Mouse (Mus musculus): ENCODE measurements around the gene Dedd2.

The Dedd2 gene

DNA sequence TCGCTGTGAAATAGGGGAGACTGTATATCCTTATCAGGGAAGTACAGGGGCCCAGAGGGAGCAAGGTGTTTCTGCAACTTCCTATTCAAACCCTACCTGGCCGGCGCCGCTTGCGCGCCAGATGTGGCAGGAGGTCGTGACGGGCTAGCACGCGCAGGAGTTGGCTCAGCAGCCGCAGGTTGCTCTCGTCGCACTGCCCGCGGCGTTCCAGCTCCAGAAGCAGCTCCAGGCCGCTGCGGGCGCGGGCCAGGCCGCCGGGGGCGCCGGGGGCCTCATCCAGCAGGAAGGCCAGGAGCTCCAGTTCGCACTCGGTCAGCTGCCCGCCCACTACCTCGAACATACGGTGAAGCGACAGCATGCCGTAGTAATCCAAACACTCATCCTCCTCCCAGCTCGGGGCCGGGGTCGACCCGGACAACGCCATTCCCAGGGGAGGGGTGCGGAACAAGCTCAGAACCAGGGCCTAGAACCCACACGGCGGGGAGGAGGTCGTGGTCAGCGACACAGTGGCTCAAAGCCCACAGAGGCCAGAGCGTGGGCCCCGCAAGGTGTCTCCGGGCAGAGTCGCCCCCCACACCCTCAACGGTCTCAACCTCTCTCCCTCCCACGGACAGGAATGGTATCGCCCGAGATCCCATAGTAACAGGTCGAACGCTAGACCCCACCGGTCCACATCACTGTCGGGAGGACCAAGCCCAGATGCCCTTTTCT, 1.6 kb downstream of the Dedd2 start:
- peak in 1 of 2 experiments; percentile 31 for DNase-seq (ENCODE audit: low spot score in 2 of 2)

DNA sequence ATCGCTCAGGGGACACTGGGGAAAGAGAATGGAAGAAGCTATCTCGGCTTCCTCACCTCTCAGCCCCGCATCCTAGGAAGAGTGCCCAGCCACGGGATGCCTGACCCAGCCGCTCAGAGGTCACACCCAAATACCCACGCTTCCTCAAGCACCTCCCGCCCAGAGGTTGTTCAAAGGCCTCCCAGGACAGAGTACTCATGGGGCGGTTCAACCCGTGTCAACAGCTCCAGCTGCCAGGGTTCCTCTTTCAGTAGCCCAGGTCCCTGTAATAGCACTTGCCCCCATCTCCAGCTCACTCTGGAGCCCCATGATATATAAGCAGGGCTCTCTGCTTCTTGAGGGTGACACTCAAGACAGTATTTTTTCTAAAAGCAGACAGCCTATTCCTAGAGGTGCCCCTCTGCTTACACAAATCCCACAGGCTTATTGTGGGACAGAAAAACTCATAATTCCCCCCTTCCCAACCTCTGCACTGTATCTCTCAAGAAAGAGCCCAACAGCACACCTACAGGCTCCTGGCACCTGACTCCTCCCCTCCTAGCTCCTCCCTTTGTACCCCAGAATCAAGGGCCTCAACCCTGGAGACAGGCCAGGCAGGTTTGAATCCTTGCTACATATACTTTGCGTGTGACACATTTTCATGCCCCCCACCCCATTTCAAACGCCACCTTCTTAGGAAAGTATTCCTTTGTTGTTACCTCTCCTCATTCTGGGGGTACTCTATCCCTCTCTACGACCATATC, 2.6 kb downstream of the Dedd2 start:
- DNase-seq (ENCODE audit: low spot score in 2 of 2), result no peak

DNA sequence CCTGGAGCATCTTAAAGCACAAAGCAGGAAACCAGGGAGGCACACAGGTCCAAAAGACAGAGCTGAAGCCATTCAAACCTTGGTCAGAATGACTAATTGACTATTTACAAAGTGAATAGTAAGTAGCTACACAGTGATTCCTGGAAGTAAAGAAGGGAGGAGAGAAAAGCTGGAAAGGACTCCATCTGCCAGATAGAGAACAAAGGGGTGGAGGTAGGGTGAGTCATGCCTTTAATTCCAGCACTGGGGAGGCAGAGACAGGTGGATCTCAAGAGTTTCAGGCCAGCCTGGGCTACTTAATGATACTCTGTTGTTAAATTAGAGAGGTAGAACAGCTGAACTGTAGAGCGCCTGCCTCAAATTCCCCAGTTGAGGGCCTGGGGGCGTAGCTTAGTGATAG, 6.2 kb downstream of the Dedd2 start:
- no peak for DNase-seq (ENCODE audit: low spot score in 2 of 2)

DNA sequence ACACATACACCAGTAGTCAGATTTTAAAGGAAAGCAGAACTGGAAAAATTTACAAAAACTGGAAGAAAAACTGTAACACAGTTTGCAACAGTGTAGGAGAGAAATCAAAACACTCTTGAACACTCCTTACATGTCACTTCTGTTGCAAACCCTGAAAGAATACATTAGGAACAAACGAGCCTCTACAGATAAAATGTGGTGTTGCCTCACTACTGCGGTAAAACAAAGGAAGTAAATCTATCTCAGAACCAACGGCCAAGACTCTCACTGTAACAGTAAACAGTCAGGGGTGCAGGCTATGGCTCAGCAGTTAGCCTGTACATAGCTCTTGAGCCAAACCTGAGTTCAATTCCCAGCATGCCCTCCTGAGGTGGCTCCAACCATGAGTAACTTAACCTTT, 7.3 kb downstream of the Dedd2 start:
- DNase-seq (ENCODE audit: low spot score in 2 of 2), result no peak

DNA sequence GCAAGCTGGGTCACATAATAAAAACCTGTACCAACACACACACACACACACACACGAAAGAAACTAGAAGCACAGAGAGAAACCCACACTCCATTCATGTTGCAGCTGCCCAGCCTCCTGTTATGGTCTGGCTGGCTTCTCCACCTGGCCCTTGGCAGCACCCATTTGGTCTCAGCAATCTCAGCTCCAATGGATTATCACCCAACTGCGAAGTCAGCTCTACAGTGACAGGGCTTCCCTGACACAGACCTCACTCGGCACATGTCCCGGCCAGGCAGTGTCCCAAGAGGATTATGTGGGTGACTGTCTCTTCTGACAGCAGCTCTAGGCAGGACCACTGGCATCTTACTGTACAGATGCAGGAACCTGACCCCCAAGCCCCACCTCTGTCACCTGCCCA, 9.9 kb downstream of the Dedd2 start:
- DNase-seq (ENCODE audit: low spot score in 2 of 2), result no peak

DNA sequence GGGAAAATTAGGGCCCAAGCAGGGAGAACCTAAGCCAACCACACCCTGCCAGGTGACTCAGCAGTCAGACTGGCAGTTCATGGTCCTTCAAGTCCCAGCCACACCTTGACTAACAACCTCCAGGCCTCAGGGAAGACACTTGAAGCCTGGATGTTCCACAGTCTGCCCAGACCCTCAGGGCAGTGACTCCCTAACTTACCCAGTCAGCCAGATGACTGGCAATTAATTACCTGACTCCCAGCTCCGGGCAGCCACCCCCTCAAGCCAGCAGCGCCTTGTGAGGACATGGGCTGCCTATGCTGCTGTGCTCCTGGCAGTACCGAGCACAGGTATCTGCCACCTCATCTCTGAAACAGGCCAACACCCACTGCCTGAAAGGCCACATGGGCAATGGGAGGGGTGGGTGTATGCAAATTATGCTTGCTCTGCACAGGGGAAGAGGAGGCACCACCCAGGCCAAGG, 11.2 kb downstream of the Dedd2 start:
- no peak for DNase-seq (ENCODE audit: low spot score in 2 of 2)

DNA sequence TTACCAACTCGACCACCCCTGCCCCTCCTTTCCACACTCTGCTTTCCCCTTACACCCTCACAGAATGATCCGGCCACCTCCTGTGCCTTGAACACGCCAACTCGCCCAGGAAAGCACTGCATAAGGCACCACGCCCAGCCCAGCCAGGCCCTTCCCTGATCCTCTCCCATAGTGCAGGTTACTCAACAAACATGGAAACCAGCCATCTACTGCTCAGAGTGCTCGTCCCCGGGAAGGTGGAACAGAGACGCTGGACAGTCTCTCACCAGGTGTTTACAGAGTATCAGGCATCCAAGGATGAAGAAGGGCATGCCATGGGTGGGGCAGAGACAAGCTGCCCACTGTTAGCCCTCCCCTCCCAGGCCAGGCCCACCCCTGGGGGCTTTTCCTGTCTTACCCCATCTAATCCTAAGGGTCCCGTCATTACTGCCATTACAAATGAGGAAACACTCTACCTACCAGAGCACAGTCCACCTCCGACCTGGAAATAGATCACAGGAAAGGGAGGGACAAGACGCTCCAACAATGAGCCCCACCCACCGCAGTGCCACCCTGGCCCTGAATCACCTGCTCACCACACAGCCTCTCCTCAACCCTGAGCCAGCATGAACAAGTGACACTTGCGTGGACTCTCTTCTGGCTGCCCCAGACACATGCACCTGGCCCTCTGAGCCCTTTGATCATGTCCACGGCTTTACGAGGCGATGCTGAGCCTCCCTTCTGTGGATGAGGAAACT, 14.2 kb downstream of the Dedd2 start:
- no peak for DNase-seq (ENCODE audit: low spot score in 2 of 2)

DNA sequence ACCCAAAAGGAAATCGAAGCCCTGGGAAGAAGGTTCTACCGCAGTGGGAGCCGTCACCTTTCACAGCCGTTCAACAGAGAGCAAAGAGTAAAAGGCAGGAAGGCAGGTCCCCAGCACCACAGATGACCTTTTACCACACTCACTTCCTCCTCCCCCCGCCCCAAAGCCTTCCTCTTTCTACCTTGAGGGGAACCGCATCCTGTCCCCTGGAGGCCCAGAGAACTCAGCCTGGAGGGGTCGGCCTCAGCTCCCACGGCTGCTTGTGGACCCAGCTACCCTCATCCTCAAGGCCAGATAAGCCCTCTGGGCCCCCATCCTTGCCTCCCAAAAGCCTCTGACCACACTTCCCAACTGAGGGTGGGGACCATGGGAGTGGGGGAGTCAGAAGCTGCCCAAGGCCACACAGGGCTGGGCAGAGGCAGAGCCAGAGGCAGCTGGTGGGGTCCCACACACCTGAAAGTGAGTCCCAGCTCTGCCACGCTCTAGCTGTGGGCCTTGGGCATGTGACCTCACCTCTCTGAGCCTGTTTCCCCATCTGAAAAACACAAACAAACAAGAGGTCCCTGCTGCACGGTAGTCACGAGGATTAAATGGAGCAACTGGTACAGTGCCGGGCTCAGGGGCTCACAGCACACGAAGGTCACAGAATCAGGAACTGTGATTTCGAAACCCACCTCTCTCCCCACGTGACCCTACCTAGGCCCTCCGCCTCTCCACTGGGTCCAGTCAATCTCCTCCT, 14.9 kb downstream of the Dedd2 start:
- no peak for DNase-seq (ENCODE audit: low spot score in 2 of 2)

DNA sequence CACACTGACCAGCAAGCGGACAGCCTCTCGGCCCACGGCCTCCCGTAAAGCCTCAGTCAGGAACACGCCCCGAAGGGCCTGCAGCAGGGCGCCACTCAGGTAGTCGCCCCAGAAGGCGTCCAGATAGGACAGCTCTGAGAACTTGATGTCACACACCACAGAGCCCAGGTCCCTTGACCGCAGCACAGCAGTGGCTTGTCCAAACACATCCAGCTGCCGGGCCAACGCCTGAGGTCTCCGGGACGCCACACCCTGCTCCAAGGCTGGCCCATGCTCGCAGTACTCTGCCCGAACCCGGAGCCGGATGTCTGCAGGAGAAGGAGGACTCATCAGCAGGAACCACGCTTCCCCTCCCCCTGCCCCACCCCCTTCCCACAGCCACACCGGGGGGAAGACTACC, 16.8 kb downstream of the Dedd2 start:
- DNase-seq (ENCODE audit: low spot score in 2 of 2), result no peak

DNA sequence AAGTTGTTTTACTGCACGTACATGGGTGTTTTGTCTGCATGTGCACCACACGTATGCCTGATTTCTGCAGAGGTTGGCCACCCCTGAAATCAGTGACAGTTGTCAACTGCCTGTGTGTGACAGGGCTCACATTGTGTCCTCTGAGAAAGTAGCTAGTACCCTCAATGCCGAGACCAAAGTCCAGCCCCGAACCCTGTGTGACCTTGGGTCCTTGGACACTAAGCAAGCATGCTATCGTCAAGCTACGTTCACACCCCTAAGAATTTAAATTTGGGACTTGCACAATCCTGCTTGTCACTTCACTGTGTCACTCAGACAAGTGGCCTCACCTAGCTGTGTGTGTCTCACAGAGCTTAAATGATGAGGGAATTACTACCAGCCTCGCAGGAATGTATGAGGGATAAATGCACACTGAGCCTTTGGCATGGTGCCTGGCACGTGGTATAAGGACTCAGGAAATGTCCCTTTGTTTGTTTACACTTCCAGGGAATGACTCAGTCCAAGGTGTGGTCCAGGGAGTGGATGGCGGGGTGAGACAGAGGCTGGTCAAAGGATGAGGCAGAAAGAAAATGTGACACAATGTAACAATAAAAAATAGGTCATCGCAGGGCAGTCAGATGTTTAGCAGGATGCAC, 22.9 kb downstream of the Dedd2 start:
- DNase-seq (ENCODE audit: low spot score in 2 of 2), result no peak

DNA sequence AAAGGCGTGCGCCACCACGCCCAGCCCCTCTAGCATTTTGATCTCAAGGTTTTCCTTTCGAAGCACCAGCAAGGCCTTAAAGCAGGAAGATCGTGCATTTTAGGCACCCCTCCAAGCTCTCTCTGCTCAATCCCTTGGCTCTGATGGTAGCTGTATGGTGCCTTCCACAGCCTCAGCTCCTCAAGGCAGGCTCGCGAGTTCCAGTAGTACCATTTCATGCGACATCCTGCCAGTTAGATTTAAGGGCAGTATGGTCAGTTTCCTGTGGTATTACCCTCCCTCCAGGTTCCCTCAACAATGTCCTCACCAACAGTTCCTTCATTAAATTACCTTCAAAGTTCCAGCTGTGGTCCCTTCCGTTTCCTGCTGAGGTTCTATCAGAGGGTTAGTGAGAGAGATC, 24.3 kb downstream of the Dedd2 start:
- no peak for DNase-seq (ENCODE audit: low spot score in 2 of 2)

DNA sequence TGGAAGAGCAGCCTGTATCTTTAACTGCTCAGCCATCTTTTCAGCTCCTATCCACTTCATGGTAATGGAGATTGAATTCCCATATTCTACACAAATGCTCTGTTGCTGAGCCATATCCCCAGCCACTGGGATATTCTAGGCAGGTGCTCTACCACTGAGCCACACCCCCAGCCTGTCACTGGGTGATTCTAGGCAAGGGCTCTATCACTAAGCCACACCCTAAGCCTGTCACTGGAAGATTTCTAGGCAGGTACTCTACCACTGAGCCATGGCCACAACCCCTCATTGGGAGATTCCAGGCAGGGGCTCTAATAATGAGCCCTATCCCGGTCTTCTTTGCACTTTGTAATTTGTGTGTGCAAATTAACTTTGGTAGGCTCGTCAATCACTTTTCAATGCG, 25.3 kb downstream of the Dedd2 start:
- no peak for DNase-seq (ENCODE audit: low spot score in 2 of 2)

DNA sequence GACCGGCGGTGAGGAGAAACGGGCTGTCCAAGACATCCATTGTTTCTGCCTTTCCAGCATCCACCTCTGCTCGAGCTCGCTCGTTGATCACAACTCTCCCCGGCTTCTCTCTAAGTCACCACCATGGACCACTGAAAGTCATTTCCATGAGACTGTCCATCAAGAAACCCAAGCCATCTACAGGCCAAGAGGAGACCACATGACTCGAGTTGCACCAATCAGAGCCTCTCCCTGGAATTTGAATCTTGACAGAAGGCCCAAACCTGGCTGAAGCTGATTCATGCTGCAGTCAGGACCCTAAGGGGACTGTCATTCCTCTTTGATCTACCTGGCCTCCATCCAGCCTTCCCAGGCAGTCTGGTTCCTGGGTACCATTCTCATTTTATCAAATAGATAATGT, 28.3 kb downstream of the Dedd2 start:
- no peak for DNase-seq (ENCODE audit: low spot score in 2 of 2)

DNA sequence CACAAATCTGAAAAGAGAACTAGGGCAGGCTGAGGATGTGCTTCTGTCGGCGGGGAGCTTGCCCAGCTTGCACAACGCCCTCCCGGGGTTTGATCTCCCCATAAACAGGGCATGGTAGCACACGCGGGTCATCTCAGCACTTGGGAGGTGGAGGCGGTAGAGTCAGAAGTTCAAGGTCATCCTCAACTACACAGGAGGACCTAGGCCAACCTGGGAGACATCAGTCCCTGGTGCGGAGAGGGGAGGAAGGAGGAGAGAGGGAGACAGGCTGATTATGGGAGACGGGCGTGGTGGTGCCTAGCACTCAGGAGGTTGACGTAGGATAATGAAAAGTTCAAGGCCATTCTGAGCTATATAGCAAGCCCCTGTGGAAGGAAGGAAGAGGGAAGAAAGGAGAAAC, 29.6 kb downstream of the Dedd2 start:
- DNase-seq (ENCODE audit: low spot score in 2 of 2), result no peak

DNA sequence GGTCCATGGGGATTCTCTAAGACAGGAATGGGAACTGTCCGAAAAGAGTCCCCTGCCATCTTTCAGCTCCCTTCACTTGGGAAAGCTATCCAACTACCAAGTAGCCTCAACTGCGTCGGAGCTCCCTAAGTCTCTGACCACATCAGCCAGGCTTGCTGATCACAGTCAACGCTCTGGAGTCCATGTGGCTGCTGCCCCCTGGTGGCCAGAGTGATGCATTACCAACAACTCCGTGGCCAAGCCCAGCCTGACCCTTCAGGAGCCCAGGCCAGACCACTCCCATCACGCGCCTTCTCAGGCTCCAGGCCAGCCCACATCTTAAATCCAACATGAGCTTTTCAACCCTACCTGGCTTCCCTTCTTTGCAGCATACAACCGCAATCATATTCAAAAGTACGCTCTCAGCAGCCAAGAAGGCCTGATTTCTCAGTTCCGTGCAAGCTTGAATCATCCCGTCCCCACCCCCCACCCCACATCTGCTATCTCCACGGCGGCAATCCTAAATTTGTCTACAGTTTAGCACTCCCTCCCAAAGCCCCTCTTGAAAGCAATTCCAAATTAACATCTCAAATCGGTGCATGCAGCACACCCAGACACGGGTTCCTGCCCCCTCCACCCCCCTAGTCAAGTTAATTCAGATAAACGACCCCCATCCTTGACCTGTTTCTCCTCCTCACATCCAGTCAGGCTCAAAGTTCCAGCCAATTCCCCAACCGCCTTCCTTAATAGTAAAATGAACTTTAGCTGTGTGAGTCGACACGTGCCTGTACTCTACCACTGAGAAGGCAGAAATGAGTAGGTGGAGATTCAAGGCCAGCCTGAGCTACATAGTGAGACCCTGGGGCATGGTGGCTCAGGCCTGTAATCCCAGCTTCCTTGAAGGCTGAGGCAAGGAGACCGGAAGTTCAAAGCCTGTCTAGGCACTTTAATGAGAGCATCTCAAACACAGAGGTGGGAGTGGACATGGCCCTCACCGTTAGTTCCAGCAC, 32.5 kb downstream of the Dedd2 start:
- peak; percentile 89 for DNase-seq (ENCODE audit: low spot score in 2 of 2)

DNA sequence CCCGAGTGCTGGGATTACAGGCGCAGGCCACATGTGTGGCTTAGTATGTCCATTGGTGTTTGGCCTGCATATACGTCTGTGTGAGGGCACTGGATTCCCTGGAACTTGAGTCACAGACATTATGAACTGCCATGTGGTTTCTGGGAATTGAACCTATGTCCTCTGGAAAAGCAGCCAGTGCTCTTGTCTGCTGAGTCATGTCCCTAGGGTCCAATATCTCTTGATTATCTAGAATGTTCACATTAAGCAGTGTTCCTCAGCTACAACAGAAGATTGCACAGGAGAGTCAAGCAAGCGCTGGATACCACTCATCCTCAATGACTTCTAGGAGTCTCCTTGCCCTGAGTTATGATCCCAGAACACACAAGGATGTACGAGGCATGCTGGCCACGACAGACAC, 36.3 kb downstream of the Dedd2 start:
- no peak for DNase-seq (ENCODE audit: low spot score in 2 of 2)

DNA sequence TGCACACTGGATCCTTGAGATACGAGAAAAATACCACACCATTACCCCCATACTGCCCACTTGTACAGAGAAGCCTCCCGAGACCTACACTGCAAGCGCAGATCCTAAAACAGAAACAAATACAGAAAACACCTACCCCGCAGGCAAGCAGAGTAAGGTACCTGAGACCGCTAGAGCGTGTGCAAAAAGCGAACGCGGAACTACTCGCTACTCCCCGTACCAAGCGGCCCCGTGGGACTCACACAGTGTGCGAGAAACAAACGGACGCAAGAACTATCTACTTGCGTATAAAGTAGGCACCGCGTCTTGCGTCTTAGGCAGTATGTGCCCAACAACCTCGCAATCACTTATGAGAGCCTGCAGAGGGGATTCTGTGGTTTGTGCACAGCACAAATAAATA, 38.6 kb downstream of the Dedd2 start:
- no peak for DNase-seq (ENCODE audit: low spot score in 2 of 2)

DNA sequence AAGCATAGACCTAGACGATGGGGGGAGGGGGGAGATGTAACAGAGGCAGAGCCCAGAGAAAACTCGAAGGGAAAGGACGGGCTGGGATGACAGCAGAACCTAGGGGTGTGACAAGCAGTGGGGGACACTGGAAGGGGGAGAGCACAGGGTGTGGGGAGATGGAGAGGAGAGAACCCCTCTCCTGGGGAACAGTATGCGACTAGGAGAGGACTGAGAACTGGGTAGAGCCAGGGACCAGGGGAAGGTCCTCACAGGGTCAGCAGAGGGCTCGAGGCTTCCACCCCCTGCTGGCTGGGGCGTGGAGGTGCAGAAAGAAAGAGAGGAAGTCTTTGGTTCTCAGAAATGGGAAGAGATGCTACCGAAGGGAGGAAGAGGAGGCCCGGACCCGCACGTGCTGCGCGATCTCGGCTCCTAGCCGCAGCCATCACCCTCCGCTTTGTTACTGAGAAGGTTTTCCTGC, 39.1 kb downstream of the Dedd2 start:
- no peak for DNase-seq (ENCODE audit: low spot score in 2 of 2)

DNA sequence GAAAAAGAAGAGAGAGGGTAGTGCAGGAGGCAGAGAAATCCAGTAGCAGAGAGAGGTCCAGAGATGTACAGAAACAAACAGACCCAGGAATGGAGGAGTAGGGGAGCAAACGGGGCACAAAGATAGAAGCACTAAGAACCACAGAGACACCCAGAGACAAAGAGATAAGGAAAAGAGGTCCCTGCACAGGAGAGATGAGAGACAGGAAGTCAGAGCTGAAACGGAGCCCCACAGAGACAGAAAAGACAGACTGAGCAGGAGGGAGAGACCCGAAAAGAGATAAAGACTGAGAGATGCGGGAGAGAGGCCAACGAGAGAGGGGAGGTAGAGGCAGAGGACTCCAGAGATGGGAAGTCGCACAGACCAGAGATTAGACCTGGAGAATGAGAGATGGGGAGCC, 39.9 kb downstream of the Dedd2 start:
- DNase-seq (ENCODE audit: low spot score in 2 of 2), result no peak

DNA sequence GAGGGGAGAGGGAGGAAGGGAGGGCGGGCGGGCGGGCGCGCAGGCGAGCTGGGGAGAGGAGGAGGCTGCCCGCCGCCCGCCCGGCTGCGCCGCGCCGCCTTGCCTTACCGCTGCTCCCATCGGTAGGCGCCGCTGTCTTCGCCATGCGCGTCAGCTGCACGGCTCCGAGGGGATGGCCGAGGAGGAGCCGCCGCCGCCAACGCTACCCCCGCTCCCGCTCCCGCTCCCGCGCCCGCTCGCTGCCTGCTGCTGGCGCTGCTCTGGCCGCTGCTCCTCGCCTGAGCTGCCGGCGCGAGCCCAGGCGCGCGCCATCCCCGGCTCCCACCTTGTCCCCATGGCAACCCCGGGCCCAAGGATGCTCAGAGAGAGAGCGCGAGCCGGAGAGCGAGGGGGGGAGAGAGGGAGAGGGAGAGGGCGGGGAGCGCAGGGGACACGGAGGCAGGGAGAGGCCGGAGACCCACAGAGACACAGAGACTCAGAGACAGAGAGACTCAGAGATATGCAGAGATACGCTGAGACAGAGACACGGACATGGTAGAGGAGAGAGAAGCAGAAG, 40.7 kb downstream of the Dedd2 start, which contains the start of gene Pou2f2:
TSS of gene Pou2f2 (minus strand) at position 121 of the 556 bp plus-strand sequence.
- peak; percentile 64 to 74 for DNase-seq (ENCODE audit: low spot score in 2 of 2)

Data from frontal cortex, postnatal 25 days (tissue).